9 mouse cellular contexts compared by ENCODE assay signal in genomic region chr13:48668091-48668975, GRCm38 (mm10). TPM values are rescaled to one million over a fixed set of nuclear protein-coding genes. Genes with fewer than 3 reads are reported as not detected.
DNase-seq lines count a peak whose midpoint lies in the region; ATAC-seq lines count a peak whose summit lies in the region.
"Had no signal": no experiment of that assay in that cellular context is flagged by ENCODE, and none has a peak within 500 bp of the region (broad histone marks: within the 10 kb centered on the region; RNA-seq: fewer than 3 reads in every experiment).

No protein-coding gene starts in this region.

- no peak overlapping the region for H3K27ac ChIP-seq in kidney, embryonic 15.5 days
- peak overlapping the region; percentile 44 for H3K27ac ChIP-seq in embryonic facial prominence, embryonic 11.5 days (replicated peaks; ENCODE audit: low read depth, low read length)
- no peak overlapping the region for H3K27ac ChIP-seq in intestine, embryonic 16.5 days (ENCODE audit: low read length)

- H3K9ac ChIP-seq in kidney, embryonic 15.5 days = no peak overlapping the region
- peak overlapping the region; percentile 53 for H3K9ac ChIP-seq in embryonic facial prominence, embryonic 11.5 days (replicated peaks; ENCODE audit: low read length)
- no peak overlapping the region for H3K9ac ChIP-seq in intestine, embryonic 16.5 days (ENCODE audit: low read depth, low read length)

- H3K36me3 ChIP-seq in kidney, embryonic 15.5 days = no peaks in the 10 kb centered on the region
- no peaks in the 10 kb centered on the region for H3K36me3 ChIP-seq in embryonic facial prominence, embryonic 11.5 days (replicated peaks; ENCODE audit: control insufficient read depth, insufficient read depth, low read depth, low read length)
- H3K36me3 ChIP-seq in intestine, embryonic 16.5 days (ENCODE audit: control insufficient read depth, insufficient read depth, low read length) = no peaks in the 10 kb centered on the region

- ATAC-seq in kidney, embryonic 15.5 days (replicated peaks; ENCODE audit: low FRiP score) = no peak
- no peak for ATAC-seq in embryonic facial prominence, embryonic 11.5 days (replicated peaks; ENCODE audit: insufficient number of reproducible peaks, low FRiP score, low TSS enrichment, low read depth)
- ATAC-seq in intestine, embryonic 16.5 days = no peak

- peak overlapping the region; percentile 48 for H3K4me2 ChIP-seq in kidney, embryonic 15.5 days
- peak overlapping the region; percentile 58 for H3K4me2 ChIP-seq in embryonic facial prominence, embryonic 11.5 days (ENCODE audit: low read depth, low read length)
- H3K4me2 ChIP-seq in intestine, embryonic 16.5 days (ENCODE audit: low read depth, low read length) = peak overlapping the region; percentile 42

- peaks cover 96% of the 10 kb centered on the region for H3K27me3 ChIP-seq in kidney, embryonic 15.5 days
- H3K27me3 ChIP-seq in embryonic facial prominence, embryonic 11.5 days (ENCODE audit: control insufficient read depth, insufficient read depth, low read length) = peaks cover 57% of the 10 kb centered on the region
- H3K27me3 ChIP-seq in intestine, embryonic 16.5 days (replicated peaks; ENCODE audit: control insufficient read depth, insufficient read depth, low read length) = peaks cover 79% of the 10 kb centered on the region

- H3K9me3 ChIP-seq in kidney, embryonic 15.5 days (replicated peaks) = no peaks in the 10 kb centered on the region
- H3K9me3 ChIP-seq in embryonic facial prominence, embryonic 11.5 days (replicated peaks; ENCODE audit: control insufficient read depth, low read length) = no peaks in the 10 kb centered on the region
- no peaks in the 10 kb centered on the region for H3K9me3 ChIP-seq in intestine, embryonic 16.5 days (ENCODE audit: control insufficient read depth, low read length)

- DNase-seq in kidney, adult 8-10 months = no peak
- DNase-seq in embryonic facial prominence, embryonic 11.5 days (ENCODE audit: low spot score) = no peak
- DNase-seq in neural tube, embryonic 10.5 days (ENCODE audit: extremely low spot score, low spot score) = peak; percentile 44
- no peak for DNase-seq in adipocyte (ENCODE audit: low spot score)
- DNase-seq in cerebellum, adult 9-10 months = no peak
- DNase-seq in right cerebral cortex, adult 18-20 months = no peak
- DNase-seq: cerebellum, adult 9-11 months had no signal

- peak overlapping the region; percentile 27 for H3K4me3 ChIP-seq in kidney, embryonic 15.5 days (replicated peaks)
- peak overlapping the region; percentile 29 for H3K4me3 ChIP-seq in embryonic facial prominence, embryonic 11.5 days (ENCODE audit: low read depth, low read length)
- H3K4me3 ChIP-seq in intestine, embryonic 16.5 days (ENCODE audit: low read length) = peak overlapping the region; percentile 27

- WGBS in kidney, embryonic 15.5 days = 1% methylated on average over 33 of the region's 33 CpGs
- 1% methylated on average over 33 of the region's 33 CpGs for whole genome bisulfite sequencing in embryonic facial prominence, embryonic 11.5 days
- 2% methylated on average over 33 of the region's 33 CpGs for WGBS in intestine, embryonic 16.5 days

- H3K4me1 ChIP-seq in kidney, embryonic 15.5 days = peaks cover 45% of the 10 kb centered on the region
- peaks cover 13% of the 10 kb centered on the region for H3K4me1 ChIP-seq in embryonic facial prominence, embryonic 11.5 days (ENCODE audit: control insufficient read depth, insufficient read depth, low read length)
- peaks cover 18% of the 10 kb centered on the region for H3K4me1 ChIP-seq in intestine, embryonic 16.5 days (ENCODE audit: control insufficient read depth, insufficient read depth, low read length)

RNA-seq across cellular contexts. Expression of gene Barx1, which starts 5.5 kb away (rescaled TPM):
- 0.10 and 0.12 TPM in 2 replicates for polyA plus RNA-seq in kidney, embryonic 15.5 days (2015; fragmentation: Nextera tagmentation; extraction: Ambion mirVana)
- polyA plus RNA-seq in embryonic facial prominence, embryonic 11.5 days (2014; fragmentation: Nextera tagmentation; extraction: Ambion mirVana) = 74.9 and 139 TPM in 2 replicates
- 0.10 and 0.18 TPM in 2 replicates for polyA plus RNA-seq in intestine, embryonic 16.5 days (2015; fragmentation: Nextera tagmentation; extraction: Ambion mirVana)

RNA-seq across cellular contexts. Expression of gene Ptpdc1, which starts 42.9 kb away (rescaled TPM):
- polyA plus RNA-seq in kidney, embryonic 15.5 days (2015; fragmentation: Nextera tagmentation; extraction: Ambion mirVana) = 10.6 and 11.1 TPM in 2 replicates
- polyA plus RNA-seq in embryonic facial prominence, embryonic 11.5 days (2014; fragmentation: Nextera tagmentation; extraction: Ambion mirVana) = 16.3 and 16.9 TPM in 2 replicates
- 4.1 and 4.2 TPM in 2 replicates for polyA plus RNA-seq in intestine, embryonic 16.5 days (2015; fragmentation: Nextera tagmentation; extraction: Ambion mirVana)

Comparison
In these comparisons a context has a peak if more than half of its experiments do, and no peak if none do; other contexts are left out.
1. RNA of gene Barx1, which starts 5.5 kb away (polyA plus RNA-seq): 74.9 to 139 TPM in embryonic facial prominence, embryonic 11.5 days; 0.10 to 0.18 TPM in intestine, embryonic 16.5 days and 0.10 to 0.12 TPM in kidney, embryonic 15.5 days; every median in the first group is over 10 times any median in the second.
2. Peak in every context shown above with its lines, with median percentiles within 50 percentile points of each other: H3K4me2 ChIP-seq and H3K4me3 ChIP-seq.